8 mouse cellular contexts compared by ENCODE assay signal in the genomic region with DNA sequence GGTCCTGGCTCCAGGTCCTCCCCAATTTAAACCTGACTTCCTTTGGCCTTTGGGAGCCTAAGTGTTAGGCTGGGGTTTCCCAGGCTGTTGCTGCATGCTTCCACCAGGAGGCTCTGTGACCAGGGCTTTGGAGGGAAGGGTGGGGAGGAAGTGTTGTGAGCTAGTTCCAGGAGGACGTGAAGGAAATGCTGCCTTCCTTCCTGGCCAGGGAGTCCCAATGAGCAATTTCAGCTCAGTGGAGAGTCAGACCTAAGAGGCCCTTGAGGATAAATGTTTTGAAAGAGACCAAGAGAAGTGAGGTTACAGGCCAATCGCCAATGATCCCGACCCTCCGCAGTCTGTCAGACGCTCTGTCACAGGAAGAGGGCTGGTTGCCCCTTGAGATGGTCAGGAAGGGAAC. TPM values are rescaled to one million over a fixed set of nuclear protein-coding genes. Genes with fewer than 3 reads are reported as not detected.
DNase-seq lines count a peak whose midpoint lies in the region; ATAC-seq and TF ChIP-seq lines count a peak whose summit lies in the region.

No protein-coding gene starts in this region.

- H3K27me3 ChIP-seq in heart, embryonic 15.5 days, result no peaks in the 10 kb centered on the region
- no peaks in the 10 kb centered on the region for H3K27me3 ChIP-seq in liver, postnatal 0 days (ENCODE audit: insufficient read depth, low read length)
- H3K27me3 ChIP-seq in neural tube, embryonic 15.5 days (replicated peaks), result peaks cover 16% of the 10 kb centered on the region

- H3K27ac ChIP-seq in heart, embryonic 15.5 days, result peak overlapping the region; percentile 74
- H3K27ac ChIP-seq in liver, postnatal 0 days (ENCODE audit: low read depth), result peak overlapping the region; percentile 98
- peak overlapping the region; percentile 49 for H3K27ac ChIP-seq in neural tube, embryonic 15.5 days (replicated peaks)

- peak overlapping the region; percentile 31 for H3K4me3 ChIP-seq in heart, embryonic 15.5 days
- no peak overlapping the region for H3K4me3 ChIP-seq in liver, postnatal 0 days (ENCODE audit: low read depth, low read length)
- no peak overlapping the region for H3K4me3 ChIP-seq in neural tube, embryonic 15.5 days (replicated peaks)

- 22% methylated on average over 5 of the region's 5 CpGs for WGBS in heart, embryonic 15.5 days
- 14% methylated on average over 5 of the region's 5 CpGs for WGBS in liver, postnatal 0 days (ENCODE audit: insufficient replicate concordance)
- 31% methylated on average over 5 of the region's 5 CpGs for WGBS in neural tube, embryonic 15.5 days

- no peak overlapping the region for H3K9ac ChIP-seq in heart, embryonic 15.5 days
- peak overlapping the region; percentile 27 for H3K9ac ChIP-seq in liver, postnatal 0 days (replicated peaks)
- H3K9ac ChIP-seq in neural tube, embryonic 15.5 days (replicated peaks), result no peak overlapping the region

- TF ChIP-seq EP300 in liver, postnatal 0 days (IDR thresholded peaks at IDR 0.05; ENCODE audit: low read depth), result no peak

- peak overlapping the region; percentile 54 for H3K4me2 ChIP-seq in heart, embryonic 15.5 days
- H3K4me2 ChIP-seq in liver, postnatal 0 days (ENCODE audit: low read depth, low read length), result peak overlapping the region; percentile 50
- peak overlapping the region; percentile 30 for H3K4me2 ChIP-seq in neural tube, embryonic 15.5 days

- peak; percentile 86 for DNase-seq in ES-CJ7 (ENCODE audit: low read depth, low spot score)
- peak; percentile 73 for DNase-seq in brain, adult 2 months (ENCODE audit: low read depth, low spot score)
- peak; percentile 25 for DNase-seq in fibroblast of lung, adult 2 months (ENCODE audit: low read depth)
- peak; percentile 85 for DNase-seq in kidney, postnatal 14 days
- peak; percentile 62 for DNase-seq in liver, postnatal 0 days
- DNase-seq in urinary bladder, postnatal 4 days (ENCODE audit: low spot score in 2 of 2), result peak; percentile 49 to 76

- ATAC-seq in heart, embryonic 15.5 days (replicated peaks; ENCODE audit: insufficient number of reproducible peaks, insufficient read depth, low FRiP score, low read depth), result peak; percentile 60
- ATAC-seq in liver, postnatal 0 days, result peak; percentile 20
- no peak for ATAC-seq in neural tube, embryonic 15.5 days (ENCODE audit: low FRiP score)

- no peaks in the 10 kb centered on the region for H3K36me3 ChIP-seq in heart, embryonic 15.5 days
- H3K36me3 ChIP-seq in liver, postnatal 0 days (replicated peaks; ENCODE audit: insufficient read depth, low read length), result no peaks in the 10 kb centered on the region
- H3K36me3 ChIP-seq in neural tube, embryonic 15.5 days, result no peaks in the 10 kb centered on the region

- H3K9me3 ChIP-seq in heart, embryonic 15.5 days (replicated peaks), result no peaks in the 10 kb centered on the region
- no peaks in the 10 kb centered on the region for H3K9me3 ChIP-seq in liver, postnatal 0 days (ENCODE audit: low read length)
- H3K9me3 ChIP-seq in neural tube, embryonic 15.5 days (replicated peaks), result no peaks in the 10 kb centered on the region

- TF ChIP-seq CTCF in liver, postnatal 0 days (IDR thresholded peaks at IDR 0.05; ENCODE audit: low read depth), result peak; percentile 91

- peaks cover 19% of the 10 kb centered on the region for H3K4me1 ChIP-seq in heart, embryonic 15.5 days (replicated peaks)
- peaks cover 17% of the 10 kb centered on the region for H3K4me1 ChIP-seq in liver, postnatal 0 days (ENCODE audit: insufficient read depth)
- H3K4me1 ChIP-seq in neural tube, embryonic 15.5 days, result peaks cover 16% of the 10 kb centered on the region

RNA-seq across cellular contexts. Expression of a gene that starts 7.1 kb away (rescaled TPM):
- 115 and 120 TPM in 2 replicates for polyA plus RNA-seq in heart, embryonic 15.5 days (2015; fragmentation: Nextera tagmentation; extraction: Ambion mirVana)
- 608 and 698 TPM in 2 replicates for polyA plus RNA-seq in liver, postnatal 0 days (2015; fragmentation: Nextera tagmentation; extraction: Ambion mirVana)
- polyA plus RNA-seq in neural tube, embryonic 15.5 days (2015; fragmentation: Nextera tagmentation; extraction: Ambion mirVana), result 113 and 133 TPM in 2 replicates

RNA-seq across cellular contexts. Expression of a gene that starts 29.7 kb away (rescaled TPM):
- 0.93 and 1.4 TPM in 2 replicates for polyA plus RNA-seq in heart, embryonic 15.5 days (2015; fragmentation: Nextera tagmentation; extraction: Ambion mirVana)
- polyA plus RNA-seq in liver, postnatal 0 days (2015; fragmentation: Nextera tagmentation; extraction: Ambion mirVana), result 5.6 and 6.5 TPM in 2 replicates
- 1.0 and 1.3 TPM in 2 replicates for polyA plus RNA-seq in neural tube, embryonic 15.5 days (2015; fragmentation: Nextera tagmentation; extraction: Ambion mirVana)

RNA-seq across cellular contexts. Expression of a gene that starts 42.2 kb away (rescaled TPM):
- polyA plus RNA-seq in heart, embryonic 15.5 days (2015; fragmentation: Nextera tagmentation; extraction: Ambion mirVana), result 0.39 TPM in 1 of 2 replicates, not detected in the other
- polyA plus RNA-seq in liver, postnatal 0 days (2015; fragmentation: Nextera tagmentation; extraction: Ambion mirVana), result 204 and 234 TPM in 2 replicates
- polyA plus RNA-seq in neural tube, embryonic 15.5 days (2015; fragmentation: Nextera tagmentation; extraction: Ambion mirVana), result 0.36 TPM in 1 of 2 replicates, not detected in the other

Comparison
In these comparisons a context has a peak if more than half of its experiments do, and no peak if none do; other contexts are left out.
1. DNase-seq: peak in every context shown above with its lines; median percentile 86 in ES-CJ7; 85 in kidney, postnatal 14 days; 73 in brain, adult 2 months; 62 in urinary bladder, postnatal 4 days; 62 in liver, postnatal 0 days; 25 in fibroblast of lung, adult 2 months.
2. RNA of a gene that starts 42.2 kb away (polyA plus RNA-seq): 204 to 234 TPM in liver, postnatal 0 days; 0.36 TPM in neural tube, embryonic 15.5 days and 0.39 TPM in heart, embryonic 15.5 days; every median in the first group is over 100 times any median in the second.
3. Peak in every context shown above with its lines, with median percentiles within 50 percentile points of each other: H3K27ac ChIP-seq and H3K4me2 ChIP-seq.